ENCODE assay signal across 7 mouse cellular contexts in the genomic region with DNA sequence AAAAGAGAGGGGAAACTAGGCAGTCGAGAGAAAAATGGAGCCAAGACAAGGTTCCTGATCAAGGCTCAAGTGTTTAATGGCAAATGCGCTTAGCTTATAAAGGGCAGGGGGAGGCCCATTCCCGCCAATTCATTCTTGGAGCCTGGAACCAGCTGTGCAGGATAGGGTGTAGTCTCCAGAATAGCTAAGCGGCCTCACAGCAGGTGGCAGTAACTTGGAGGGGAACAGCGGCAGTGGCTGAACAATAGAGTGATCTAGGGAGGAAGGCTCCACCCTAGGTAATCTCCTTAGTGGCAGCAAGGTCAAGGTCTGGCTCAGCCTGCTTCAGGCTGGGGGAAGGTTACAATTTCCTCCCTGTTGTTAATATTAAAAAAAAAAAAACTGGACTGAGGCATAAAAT. TPM values are rescaled to one million over a fixed set of nuclear protein-coding genes. Genes with fewer than 3 reads are reported as not detected.
DNase-seq lines count a peak whose midpoint lies in the region; TF ChIP-seq lines count a peak whose summit lies in the region.
"Not testable (repeated sequence)": the region's sequence is repeated elsewhere in the genome, so short reads cannot be mapped to it uniquely, and the experiment has no call there.

No protein-coding gene starts in this region.

- in situ Hi-C loops in ES-E14 (cut with MboI; ENCODE audit: low sequenced_read_pairs in 2 of 2, unreplicated experiment in 2 of 2), result not testable (repeated sequence)

- intact Hi-C loops in heart, postnatal 10 days (cut with DNase I), result loop anchor here (1.0 to 5.0 kb wide), 2 partner anchors 36 to 51 kb away; no protein-coding TSS in a partner anchor
- intact Hi-C loops in left cerebral cortex, adult 2 months (cut with DNase I), result not testable (repeated sequence)

- H3K27ac ChIP-seq in ES-E14 (ENCODE audit: insufficient read depth, low read depth, low read length, poor library complexity, severe bottlenecking), result peak overlapping the region; percentile 85
- H3K27ac ChIP-seq in left cerebral cortex, adult 2 months, result 0 out of 2 replicates have a peak overlapping the region, but pooled peaks have one; percentile 47

- H3K9ac ChIP-seq in ES-E14 (ENCODE audit: insufficient read depth, low read depth, low read length, poor library complexity, severe bottlenecking), result not testable (repeated sequence)

- not testable (repeated sequence) for H3K4me1 ChIP-seq in ES-E14 (ENCODE audit: control insufficient read depth in 2 of 2, insufficient read depth in 2 of 2, low read length in 2 of 2, poor library complexity in 1 of 2)

- H3K4me3 ChIP-seq in ES-E14 (ENCODE audit: insufficient read depth in 1 of 2, low read depth in 1 of 2, low read length in 2 of 2, poor library complexity in 1 of 2, severe bottlenecking in 1 of 2); left cerebral cortex, adult 2 months: not testable (repeated sequence)

- not testable (repeated sequence) for H3K9me3 ChIP-seq in ES-E14 (ENCODE audit: control insufficient read depth, insufficient read depth, low read depth, low read length)

- not testable (repeated sequence) for TF ChIP-seq CTCF in left cerebral cortex, adult 2 months (IDR thresholded peaks at IDR 0.05)

- not testable (repeated sequence) for H3K36me3 ChIP-seq in ES-E14 (ENCODE audit: control insufficient read depth, insufficient read depth, low read length, poor library complexity, severe bottlenecking)

- DNase-seq in ES-E14 (ENCODE audit: low read depth, low spot score), result peak; percentile 83
- DNase-seq in adrenal gland, postnatal 25 days, result peak; percentile 2
- peak; percentile 40 for DNase-seq in gastrocnemius, postnatal 25 days
- DNase-seq in heart, postnatal 10 days, result peak; percentile 38 to 42
- peak; percentile 10 to 12 for DNase-seq in kidney, adult 8-10 months
- not testable (repeated sequence) for DNase-seq in left cerebral cortex, adult 2 months (ENCODE audit: extremely low spot score in 1 of 2, low spot score in 2 of 2)
- DNase-seq in lung, postnatal 25 days (ENCODE audit: low spot score), result peak; percentile 29

TF ChIP-seq in ES-E14, 5 proteins besides CTCF, POLR2A, EP300 and RAD21:
- TF ChIP-seq ZNF384 (IDR thresholded peaks at IDR 0.05; ENCODE audit: low read depth, low read length), result peak; percentile 39; the same call in 1 of the 2 replicates
TF ChIP-seq in ES-E14: peak in this region for 1; not testable (repeated sequence) for 4.

RNA-seq across cellular contexts. Expression of a gene that starts 49.7 kb away (rescaled TPM):
- total RNA-seq in ES-E14 (2012; rRNA removed), result 0.13 TPM in 1 of 2 replicates, not detected in the other
- total RNA-seq in adrenal gland, postnatal 25 days (2021), result 0.48 and 0.85 TPM in 2 replicates
- total RNA-seq in gastrocnemius, postnatal 25 days (2021), result under 1 TPM; 0.23 to 0.40 TPM
- total RNA-seq in heart, postnatal 10 days (2021), result 1 to 10 TPM; 2.1 to 2.3 TPM
- total RNA-seq in left cerebral cortex, adult 2 months (2021), result under 1 TPM; 0.16 to 0.32 TPM
